Mouse (Mus musculus) gastrocnemius, postnatal 10 days (tissue): ENCODE data around the gene Pkhd1. TPM values are rescaled to one million over a fixed set of nuclear protein-coding genes. Genes with fewer than 3 reads are reported as not detected.

Experiments used
- total RNA-seq, 2 experiments: library from RNA; stranded (reverse); gene quantifications; 2 replicates each; pipeline ENCODE4 v1.2.3; 2021

Pkhd1 gene
- total RNA-seq, 2 experiments from 2014 or later: 0.16 to 0.41 TPM

Other genes with a start within 250 kb of the Pkhd1 start
- not detected for gene Il17a, start 112.8 kb upstream of the Pkhd1 start, total RNA-seq
- under 1 TPM in 1 of 2 experiments, not detected in 1; 0.23 TPM for gene Il17f, start 172.6 kb upstream of the Pkhd1 start, total RNA-seq
- gene Mcm3, start 202.2 kb upstream of the Pkhd1 start, total RNA-seq: 10 to 100 TPM; 13.6 to 18.4 TPM